Mouse (Mus musculus) right cerebral cortex, postnatal 14 days (tissue): Measurements from ENCODE around the gene Pskh1.

ENCODE experiments used
- DNase-seq: peaks from one replicate; pipeline ENCODE4 v3.0.0; 2022

Gene Pskh1

DNA sequence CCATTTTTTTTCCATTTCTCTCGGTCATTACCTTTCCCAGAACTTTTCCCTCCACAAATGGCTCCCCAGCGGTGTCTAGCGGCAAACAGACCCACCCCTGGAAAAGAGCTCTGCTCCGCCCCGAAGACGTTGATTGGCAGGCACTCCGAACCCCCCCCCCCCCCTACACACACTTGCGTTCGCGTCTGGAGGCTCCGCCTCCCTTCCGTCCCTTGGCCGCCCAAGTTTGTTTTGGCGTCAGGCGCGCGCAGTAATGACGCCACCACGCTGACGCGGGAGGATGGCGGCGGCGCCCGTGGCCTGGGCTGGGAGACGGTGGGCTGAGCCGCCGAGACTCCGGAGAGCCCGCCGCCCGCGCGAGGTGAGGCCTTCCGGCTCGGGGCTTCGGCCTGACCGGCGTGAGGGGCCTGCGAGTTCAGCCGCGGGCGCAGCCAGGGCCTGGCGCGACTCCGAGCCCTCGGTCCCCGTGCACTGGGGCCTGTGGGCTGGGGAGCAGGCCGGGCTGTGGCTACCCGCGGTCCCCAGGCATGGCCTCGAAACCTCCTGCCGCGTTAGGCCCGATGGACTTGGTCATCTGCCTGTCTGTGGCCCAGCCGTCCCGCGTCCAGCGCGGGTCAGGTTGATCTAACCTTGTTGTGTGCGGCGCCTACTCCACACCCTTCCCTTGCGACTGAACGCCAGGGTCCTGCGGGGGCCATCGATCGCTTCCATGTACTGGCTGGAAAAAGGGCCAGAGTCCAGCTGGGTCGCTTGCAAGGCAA lies at the start of gene Pskh1:
Gene Pskh1, plus strand, starts transcription at position 262 of the 761 bp plus-strand sequence.
- DNase-seq, result peak; percentile 92

DNA sequence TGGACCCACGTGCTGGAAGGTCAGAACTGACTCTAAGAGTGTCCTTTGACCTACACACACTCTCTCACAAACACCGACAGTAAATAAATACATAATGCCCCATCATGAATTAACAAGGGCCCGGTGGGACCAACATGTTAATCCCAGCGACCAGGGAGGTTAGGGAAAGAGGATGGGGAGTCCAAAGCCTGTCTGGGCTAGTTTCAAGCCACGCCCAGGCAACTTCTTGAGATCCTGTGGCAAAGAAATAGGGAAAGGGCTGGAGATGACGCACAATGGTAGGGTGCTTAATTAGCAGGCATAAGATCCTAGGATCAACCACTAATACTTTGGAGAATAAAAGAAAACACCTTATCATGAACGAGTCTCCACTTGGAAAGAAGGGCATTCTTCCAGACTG lies 49.6 kb upstream of the Pskh1 start:
- no peak for DNase-seq

DNA sequence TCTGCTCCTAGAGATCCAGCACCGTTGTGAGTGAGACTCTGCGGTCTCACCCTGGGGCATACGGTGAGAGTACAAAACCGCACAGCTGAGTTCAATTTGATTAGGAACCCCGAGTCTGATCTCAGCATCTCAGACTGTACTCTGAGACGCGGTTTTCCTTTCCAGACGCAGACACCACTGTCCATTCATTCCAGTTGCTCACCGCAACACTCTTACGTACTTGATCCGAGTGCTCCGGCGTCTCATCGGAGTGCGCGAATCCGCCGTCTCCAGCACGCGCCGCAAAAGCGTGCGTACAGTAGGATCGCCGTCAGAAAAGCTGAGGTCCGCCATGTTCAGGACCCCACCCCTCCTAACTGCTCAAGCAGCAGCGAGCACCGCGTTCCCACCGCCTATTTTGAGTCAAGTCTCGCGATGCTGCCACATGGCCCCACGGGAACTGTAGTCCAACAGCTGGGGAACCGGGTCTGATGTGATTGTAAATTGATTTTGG lies 48.5 kb upstream of the Pskh1 start:
- DNase-seq, result peak; percentile 89

DNA sequence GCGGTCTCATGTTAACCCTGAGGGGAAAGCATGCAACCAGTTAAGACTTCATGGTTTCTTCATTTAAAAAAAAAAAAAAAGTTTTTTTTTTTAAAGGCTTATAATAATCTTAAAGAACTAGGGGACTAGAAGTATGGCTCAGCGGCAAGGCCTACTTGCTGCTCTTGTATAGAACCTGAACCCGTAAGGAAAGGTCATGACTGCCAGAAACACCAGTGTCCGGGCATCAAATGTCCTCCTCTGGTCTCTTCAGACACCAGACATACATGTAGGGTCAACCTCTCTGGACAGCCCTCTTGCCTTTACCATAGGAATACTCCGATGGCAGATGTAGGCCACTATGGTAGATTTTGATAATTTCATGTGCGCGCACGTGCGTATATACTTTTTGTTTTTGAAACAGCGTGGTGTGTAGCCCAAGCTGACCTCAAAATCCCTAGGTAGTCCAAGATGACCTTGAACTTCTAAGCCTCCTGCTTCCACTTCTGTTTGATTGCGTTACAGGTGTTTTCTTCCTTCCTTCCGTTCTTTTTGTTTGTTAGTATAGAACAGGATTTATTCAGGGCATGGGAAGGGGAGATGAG lies 48.0 kb upstream of the Pskh1 start:
- peak; percentile 14 for DNase-seq

DNA sequence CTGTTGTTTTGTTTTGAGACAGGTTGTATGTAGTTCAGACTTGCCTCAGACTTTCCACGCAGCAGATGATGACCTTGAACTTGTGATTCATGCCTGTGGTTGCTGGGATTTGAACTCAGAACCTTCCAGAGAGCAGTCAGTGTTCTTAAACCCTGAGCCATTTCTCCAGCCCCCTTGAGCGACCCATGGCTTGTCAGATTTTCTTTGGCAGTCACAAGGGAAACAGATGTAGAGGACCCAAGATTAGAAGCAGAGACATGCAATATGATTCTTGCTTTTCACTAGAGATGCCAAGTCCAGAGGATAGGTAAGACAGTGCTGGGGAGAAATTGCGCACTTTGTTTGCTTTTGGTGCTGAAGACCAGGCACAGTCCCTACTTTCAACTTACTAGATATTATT lies 47.1 kb upstream of the Pskh1 start, which contains the start of gene Cenpt:
Gene Cenpt, minus strand, starts transcription at position 101 of the 400 bp plus-strand sequence.
- no peak for DNase-seq

DNA sequence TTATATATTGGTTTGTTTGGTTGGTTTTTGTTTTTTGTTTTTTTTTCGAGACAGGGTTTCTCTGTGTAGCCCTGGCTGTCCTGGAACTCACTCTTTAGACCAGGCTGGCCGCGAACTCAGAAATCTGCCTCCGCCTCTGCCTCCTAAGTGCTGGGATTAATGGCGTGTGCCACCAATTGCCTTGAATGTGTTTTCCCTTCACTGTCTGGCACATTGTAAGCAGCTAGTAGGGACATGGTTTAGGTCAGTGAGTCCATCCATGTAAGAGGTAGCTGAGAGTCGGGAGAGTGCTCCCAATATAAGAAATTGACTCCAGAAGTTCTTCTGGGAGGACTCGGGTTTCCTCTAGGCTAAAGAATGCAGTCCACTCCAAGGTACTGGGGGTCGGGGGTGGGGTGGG lies 45.9 kb upstream of the Pskh1 start:
- no peak for DNase-seq

DNA sequence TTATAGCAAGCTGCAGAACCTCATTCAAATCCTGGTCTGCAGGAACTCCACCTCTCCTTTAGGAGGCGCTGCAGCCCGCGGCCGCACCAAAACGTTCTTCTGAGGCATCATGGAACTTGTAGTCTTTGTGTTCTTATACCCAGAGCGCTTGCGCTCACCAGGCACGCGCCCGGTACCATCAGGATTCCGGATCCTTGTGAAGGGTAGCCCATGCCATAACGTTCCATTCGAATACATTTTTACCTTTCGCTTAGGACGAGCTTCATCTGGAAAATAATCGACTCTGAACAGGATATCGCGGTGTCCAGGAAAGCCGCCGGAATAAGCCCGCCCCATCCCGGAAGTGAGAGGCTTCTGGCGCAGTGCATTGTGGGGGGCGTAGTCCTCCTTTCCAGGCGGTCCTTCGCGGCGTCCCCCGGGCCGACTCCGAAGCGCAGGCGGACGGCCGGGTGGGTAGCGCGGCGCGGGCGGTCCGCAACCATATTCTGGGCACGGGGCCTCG lies 45.5 kb upstream of the Pskh1 start, which contains the start of gene Thap11:
Gene Thap11, plus strand, starts transcription at position 418 of the 502 bp plus-strand sequence.
- DNase-seq, result peak; percentile 90

DNA sequence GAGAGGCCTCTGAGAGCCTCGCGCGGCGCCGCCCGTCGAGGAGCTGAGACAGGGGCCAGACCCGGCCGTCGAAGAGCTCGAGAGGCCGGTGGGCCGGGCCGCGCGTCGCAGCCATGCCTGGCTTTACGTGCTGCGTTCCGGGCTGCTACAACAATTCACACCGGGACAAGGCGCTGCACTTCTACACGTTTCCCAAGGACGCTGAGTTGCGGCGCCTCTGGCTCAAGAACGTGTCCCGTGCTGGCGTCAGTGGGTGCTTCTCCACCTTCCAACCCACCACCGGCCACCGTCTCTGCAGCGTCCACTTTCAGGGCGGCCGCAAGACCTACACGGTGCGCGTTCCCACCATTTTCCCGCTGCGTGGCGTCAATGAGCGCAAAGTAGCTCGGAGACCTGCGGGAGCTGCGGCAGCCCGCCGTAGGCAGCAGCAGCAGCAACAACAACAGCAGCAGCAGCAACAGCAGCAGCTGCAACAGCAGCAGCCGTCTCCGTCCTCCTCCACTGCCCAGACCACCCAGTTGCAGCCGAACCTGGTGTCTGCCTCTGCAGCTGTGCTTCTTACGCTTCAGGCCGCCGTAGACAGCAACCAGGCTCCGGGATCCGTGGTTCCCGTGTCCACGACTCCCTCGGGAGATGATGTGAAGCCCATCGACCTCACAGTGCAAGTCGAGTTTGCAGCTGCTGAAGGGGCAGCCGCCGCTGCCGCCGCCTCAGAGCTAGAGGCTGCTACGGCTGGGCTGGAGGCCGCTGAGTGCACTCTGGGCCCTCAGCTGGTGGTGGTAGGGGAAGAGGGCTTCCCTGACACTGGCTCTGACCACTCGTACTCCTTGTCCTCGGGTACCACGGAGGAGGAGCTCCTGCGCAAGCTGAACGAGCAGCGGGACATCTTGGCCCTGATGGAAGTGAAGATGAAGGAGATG lies 44.7 kb upstream of the Pskh1 start:
- peak; percentile 60 for DNase-seq

DNA sequence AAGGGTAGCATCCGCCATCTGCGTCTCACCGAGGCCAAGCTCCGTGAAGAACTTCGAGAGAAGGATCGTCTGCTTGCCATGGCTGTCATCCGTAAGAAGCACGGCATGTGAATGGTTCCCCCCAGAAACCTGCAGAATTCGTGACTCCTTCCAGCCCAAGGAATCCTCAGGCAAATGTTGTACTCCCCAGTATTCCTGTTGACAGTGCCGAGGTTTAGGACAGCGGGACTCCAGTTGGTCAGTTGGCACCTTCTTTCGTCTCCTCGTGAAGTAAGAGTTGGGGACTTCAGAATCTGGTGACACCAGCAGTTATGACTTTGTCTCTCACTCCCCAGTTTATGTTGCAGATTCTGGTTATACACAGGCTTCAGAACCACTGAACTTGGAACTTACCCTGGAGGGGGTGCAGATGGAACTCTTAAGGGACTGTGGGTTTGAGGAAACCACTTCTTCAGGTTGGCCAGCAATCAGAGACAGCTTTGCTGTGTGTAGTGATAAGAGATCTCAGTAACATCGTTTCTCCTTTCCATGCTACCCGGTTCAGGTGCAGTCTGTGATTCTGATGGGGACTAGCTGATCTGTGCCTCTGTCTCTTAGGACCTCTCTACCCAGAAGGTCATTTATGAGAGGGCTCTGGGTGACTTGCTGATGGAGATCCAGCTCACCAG lies 43.9 kb upstream of the Pskh1 start:
- DNase-seq, result no peak

DNA sequence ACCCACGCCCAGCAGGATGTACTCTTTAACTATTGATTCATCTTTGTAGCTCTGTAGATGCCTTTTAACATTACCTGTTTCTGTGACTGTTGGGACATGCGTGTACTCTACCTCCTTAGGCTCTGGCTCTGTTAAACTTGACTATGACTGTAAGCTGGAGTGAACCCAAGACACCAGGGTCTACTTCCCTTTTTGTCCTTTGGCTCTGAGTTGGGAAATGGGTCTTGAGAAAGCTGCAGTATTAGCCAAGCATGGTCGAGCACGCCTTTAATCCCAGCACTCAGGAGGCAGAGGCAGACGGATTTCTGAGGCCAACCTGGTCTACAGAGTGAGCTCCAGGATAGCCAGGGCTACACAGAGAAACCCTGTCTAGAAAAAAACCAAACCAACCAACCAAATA lies 41.7 kb upstream of the Pskh1 start:
- DNase-seq, result no peak

DNA sequence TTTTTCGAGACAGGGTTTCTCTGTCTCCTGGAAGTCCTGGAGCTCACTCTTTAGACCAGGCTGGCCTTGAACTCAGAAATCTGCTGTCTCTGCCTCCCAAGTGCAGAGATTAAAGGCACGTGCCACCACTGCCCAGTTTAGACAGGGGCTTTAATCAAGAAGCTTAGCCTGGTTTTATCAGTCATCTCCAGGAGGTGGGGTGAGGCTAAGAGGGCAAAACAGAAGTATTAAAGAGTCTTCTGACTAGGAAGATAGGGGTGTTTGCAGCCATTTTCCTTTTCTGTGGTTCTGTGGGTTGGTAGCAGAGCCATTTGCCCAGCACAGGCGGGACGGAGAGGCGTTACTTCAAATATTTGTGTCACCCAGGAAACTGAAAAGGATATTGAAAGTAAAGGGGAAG lies 40.9 kb upstream of the Pskh1 start:
- DNase-seq, result no peak

DNA sequence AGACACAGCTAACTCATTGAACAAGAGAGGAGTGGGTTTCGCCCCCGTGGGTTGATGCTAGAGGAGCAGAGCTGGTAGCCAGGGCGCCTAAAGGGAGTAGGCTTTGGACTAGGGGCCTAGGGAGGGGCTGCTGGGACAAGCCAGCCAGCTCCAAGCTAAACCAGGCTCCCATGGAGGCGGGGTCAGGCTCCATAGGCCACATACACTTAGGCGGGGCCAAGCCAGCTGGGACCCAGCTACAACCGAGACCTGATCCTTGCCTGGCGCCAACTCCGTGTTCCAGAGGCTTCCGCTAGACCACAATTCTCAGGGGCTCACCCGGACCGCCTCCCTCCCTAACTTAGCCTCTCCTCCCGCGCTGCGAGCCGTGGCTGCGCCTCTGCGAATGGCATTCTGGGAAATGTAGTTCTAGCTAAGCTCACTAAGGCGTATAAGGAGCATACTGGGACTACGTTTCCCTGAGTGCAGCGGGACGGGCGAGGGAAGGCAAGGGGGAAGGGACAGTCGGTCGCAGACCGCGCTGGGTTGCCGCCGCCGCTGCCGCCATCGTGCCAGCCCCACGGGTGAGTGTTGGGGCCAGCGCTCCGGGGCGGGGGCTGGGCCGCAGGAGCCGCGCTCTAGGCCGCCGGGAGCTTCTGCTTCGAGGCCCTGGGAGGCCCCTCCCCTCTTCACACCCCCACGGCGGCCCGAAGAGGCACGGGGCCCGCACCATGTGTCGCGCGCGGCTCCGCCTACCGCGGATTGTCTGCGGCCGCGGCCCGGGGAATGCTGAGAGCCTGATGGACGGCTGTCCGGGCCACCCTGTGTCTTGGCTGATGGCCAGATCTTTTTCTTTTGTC lies 39.9 kb upstream of the Pskh1 start, which contains the start of gene Nutf2:
Gene Nutf2, plus strand, starts transcription at position 438 of the 839 bp plus-strand sequence.
- peak; percentile 88 for DNase-seq

DNA sequence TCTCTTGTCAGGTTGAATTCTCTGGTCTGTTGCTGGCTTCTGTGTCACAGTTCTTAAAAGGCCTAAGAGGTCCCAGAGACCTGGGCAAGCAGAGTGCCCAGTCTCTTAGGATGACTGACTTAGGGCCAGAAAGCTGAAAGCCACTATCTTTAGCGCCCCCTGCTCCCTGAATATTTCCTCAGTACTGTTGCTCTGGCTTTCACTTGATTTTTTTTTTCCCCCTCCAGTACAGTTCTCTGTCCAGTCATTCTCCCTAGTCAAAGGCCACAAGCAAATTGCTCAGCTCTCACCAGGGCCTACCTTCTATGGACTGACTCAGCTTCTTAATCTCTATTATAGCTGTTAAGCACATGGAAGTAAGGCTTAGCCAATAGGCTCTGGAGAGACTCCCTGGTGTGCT lies 38.3 kb upstream of the Pskh1 start:
- DNase-seq, result no peak

DNA sequence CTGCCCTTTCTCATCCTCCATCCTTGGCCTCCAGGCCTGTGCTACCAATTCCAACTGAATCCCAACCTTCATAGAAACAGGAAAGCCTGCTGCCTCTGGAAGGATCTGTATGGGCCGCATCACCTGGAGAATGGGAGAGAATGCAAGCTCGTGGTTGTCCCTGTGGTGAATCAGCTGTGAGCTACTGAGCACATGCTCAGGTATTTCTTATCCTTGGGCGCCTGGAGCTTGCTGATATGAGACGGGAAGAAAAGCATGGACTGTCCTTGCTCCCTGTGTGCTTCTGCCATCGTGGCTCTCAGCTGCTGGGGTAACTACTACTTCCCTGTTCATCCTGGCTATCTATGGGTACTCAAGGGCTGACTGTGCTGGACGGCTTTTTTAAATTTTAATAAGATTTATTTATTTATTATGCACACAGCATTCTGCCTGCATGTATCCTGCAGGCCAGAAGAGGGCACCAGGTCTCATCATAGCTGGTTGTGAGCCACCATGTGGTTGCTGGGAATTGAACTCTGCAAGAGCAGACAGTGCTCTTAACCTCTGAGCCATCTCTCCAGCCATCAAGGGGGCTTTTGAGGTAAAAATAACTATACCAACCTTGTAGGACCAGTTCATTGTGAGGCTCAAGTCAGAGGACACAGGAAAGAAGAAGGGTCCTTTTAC lies 33.7 kb upstream of the Pskh1 start:
- no peak for DNase-seq

DNA sequence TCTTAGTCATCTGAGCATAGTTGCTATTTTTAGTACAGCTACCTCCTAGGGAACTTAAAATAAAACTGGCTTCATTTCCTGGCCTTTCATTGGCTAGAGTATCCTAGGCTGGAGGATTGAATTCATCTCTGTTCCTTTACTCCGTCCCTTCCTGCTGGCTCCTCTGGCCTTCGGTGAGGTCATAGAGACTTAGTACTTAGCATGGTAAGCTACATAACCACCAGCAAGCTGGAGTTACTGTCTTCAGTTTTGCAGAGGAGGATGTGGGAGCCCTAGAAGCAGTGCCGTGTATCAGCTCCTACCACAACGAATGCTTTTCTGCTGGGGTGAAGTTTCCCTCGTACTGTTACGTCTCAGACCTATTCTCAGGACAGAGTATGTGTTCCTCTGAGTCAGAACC lies 25.9 kb upstream of the Pskh1 start:
- DNase-seq, result no peak

DNA sequence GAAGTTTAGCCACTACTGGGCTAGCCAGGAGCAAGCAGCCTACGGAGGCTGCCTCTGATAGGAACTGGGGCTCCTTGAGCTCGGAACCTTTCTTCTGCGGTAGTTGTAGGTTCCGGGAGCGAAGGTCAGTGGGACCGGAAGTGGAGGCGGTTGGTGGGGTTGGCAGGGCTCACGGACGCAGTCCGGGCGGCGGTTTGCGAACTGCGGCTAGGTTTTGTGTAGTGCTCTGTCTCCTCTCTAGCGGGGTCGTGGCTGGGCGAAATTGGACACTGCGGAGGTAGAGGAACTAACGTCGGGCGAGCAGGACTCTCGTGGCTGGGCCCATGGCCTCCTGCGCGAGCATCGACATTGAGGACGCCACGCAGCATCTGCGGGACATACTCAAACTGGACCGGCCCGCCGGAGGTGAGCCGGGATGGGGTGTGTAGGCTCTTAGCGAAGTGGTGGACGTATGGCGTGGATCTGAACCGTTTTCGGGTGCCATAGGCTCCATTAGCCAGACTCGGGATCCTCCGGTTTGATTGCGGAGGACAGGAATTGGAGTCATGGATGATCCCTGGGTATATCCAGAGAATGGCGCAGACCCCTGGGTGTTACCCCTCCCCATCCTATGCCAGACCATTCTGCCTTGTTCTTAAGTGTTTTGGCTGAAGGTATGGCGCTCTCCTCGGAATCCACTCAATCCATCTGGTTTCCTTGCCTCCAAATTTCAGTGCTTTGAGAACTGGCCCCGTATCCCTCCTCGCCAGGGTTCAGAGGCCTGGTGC lies 19.3 kb upstream of the Pskh1 start, which contains the start of gene Edc4:
Gene Edc4, plus strand, starts transcription at position 128 of the 767 bp plus-strand sequence.
- peak; percentile 82 for DNase-seq

DNA sequence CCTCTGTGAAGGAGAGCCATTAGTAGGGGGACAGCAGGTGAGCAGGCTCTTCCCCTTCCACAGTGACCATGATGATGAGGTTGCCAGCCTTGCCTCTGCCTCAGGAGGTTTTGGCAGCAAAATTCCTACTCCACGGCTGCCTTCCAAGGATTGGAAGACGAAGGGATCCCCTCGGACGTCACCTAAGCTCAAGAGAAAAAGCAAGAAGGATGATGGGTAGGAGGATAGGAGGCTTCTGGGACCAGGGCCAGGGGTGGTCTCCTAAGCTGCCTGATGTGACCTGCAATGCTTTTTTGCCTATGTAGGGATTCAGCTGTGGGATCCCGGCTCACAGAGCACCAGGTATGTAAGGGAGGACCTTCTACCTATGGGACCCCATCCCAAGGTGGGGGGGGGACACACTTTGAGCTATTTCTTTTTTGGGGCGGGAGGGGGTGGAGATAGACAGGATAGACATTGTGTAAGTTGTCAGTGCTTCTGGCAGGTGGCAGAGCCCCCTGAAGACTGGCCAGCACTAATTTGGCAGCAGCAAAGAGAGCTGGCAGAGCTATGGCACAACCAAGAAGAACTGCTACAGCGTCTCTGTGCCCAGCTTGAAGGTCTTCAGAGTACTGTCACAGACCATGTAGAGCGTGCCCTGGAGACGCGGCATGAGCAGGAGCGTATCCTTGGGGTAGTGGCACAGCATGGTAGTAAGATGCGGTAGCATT lies 10.3 kb upstream of the Pskh1 start:
- DNase-seq, result no peak

DNA sequence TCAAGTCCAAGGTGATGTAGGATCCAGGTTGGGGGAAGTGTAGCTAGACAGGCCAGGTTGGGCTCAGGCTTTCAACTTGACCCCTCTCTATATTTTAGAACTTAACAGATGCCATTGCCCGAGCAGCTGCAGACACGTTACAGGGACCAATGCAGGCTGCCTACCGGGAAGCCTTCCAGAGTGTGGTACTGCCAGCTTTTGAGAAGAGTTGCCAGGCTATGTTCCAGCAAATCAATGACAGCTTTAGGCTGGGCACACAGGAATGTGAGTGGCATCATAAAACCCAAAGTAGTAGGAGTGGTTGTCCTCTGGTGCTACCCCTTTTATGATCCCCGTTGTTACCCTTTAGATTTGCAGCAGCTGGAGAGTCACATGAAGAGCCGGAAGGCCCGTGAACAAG lies 9.4 kb upstream of the Pskh1 start:
- no peak for DNase-seq

DNA sequence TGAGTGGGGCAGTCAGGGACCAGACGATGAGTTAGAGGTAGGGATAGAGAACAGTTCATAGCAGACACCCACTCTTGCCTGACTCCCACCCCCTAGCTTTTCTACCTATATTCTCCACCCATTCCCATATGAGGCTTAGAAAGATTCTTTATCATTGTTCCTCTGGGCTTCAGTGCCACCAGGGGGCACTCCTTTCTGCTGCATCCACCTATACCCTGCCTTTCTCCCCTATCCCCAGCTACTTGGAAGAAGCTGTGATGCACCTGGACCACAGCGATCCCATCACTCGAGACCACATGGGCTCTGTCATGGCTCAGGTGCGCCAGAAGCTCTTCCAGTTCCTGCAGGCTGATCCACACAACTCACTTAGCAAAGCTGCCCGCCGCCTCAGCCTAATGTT lies 7.8 kb upstream of the Pskh1 start:
- no peak for DNase-seq
